ENCODE assay signal across 8 mouse cellular contexts in the genomic region with DNA sequence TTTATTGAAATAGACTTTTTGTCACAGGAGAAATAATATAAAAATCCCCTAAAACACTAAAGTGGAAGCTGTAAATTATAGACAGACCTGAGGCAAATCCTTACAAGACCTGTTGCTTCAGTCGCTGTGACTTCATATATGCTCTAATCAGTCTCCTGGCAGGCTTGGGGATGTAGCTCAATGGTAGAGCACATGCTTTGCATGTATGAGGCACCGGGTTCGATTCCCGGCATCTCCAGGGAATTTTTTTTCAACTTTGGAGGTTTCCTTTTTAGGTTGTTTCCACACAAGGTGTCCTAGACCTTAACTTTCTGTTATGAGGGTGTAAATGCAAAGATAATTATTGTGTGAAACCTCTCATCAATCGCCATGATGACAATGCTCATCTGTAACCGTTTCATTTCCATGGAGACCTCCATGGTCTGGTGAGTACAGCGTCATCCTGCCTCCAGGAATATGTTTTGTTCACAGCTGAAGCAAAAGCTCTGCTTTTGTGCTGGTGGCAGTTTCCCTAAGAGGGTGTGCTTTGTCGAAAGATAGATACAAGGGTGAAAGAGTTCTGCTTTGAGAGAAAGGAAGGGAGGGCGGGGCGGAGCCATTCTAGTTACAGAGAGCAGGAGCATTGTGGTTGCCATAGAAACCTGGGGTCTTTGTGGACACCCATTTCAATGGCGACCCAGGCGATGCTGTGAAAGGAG. TPM values are rescaled to one million over a fixed set of nuclear protein-coding genes. Genes with fewer than 3 reads are reported as not detected.
DNase-seq lines count a peak whose midpoint lies in the region; ATAC-seq and TF ChIP-seq lines count a peak whose summit lies in the region.

TSS of gene Tceal3 (plus strand) at position 644 of the 698 bp plus-strand sequence.

- no peaks in the 10 kb centered on the region for H3K4me1 ChIP-seq in lung, embryonic 15.5 days
- H3K4me1 ChIP-seq in lung, adult 2 months (ENCODE audit: control insufficient read depth, insufficient read depth, low read length) = no peaks in the 10 kb centered on the region
- no peaks in the 10 kb centered on the region for H3K4me1 ChIP-seq in embryonic facial prominence, embryonic 11.5 days (ENCODE audit: control insufficient read depth, insufficient read depth, low read length)
- H3K4me1 ChIP-seq in midbrain, embryonic 13.5 days (replicated peaks) = no peaks in the 10 kb centered on the region

- H3K4me2 ChIP-seq in lung, embryonic 15.5 days = no peak within 1 kb of the TSS
- peak within 1 kb of the TSS; percentile 10; the same call in 1 of the 2 replicates for H3K4me2 ChIP-seq in embryonic facial prominence, embryonic 11.5 days (ENCODE audit: low read depth, low read length)
- H3K4me2 ChIP-seq in midbrain, embryonic 13.5 days (replicated peaks) = peak within 1 kb of the TSS; percentile 49

- no peak within 1 kb of the TSS for H3K9ac ChIP-seq in lung, embryonic 15.5 days
- H3K9ac ChIP-seq in embryonic facial prominence, embryonic 11.5 days (replicated peaks; ENCODE audit: low read length) = no peak within 1 kb of the TSS
- H3K9ac ChIP-seq in midbrain, embryonic 13.5 days (replicated peaks) = peak within 1 kb of the TSS; percentile 59

- no peak within 1 kb of the TSS for H3K27ac ChIP-seq in lung, embryonic 15.5 days
- H3K27ac ChIP-seq in embryonic facial prominence, embryonic 11.5 days (replicated peaks; ENCODE audit: low read depth, low read length) = no peak within 1 kb of the TSS
- H3K27ac ChIP-seq in midbrain, embryonic 13.5 days = peak within 1 kb of the TSS; percentile 89

- TF ChIP-seq POLR2A in lung, adult 2 months (IDR thresholded peaks at IDR 0.05; ENCODE audit: borderline replicate concordance, extremely low read depth, low read depth, low read length) = no peak

- DNase-seq in lung, adult 2 months = no peak
- DNase-seq in embryonic facial prominence, embryonic 11.5 days (ENCODE audit: low spot score) = peak; percentile 54
- peak; percentile 60 for DNase-seq in layer of hippocampus, adult 11-12 months (ENCODE audit: low spot score)
- no peak for DNase-seq in spleen, postnatal 36 days (ENCODE audit: low spot score in 2 of 2)
- no peak for DNase-seq in kidney, postnatal 25 days
- no peak for DNase-seq in spleen, postnatal 4 days (ENCODE audit: low spot score in 2 of 2)

- ATAC-seq in lung, embryonic 15.5 days (ENCODE audit: borderline replicate concordance, extremely low read depth, low FRiP score, low TSS enrichment) = no peak
- peak; percentile 73; the same call in 1 of the 2 replicates for ATAC-seq in embryonic facial prominence, embryonic 11.5 days (replicated peaks; ENCODE audit: insufficient number of reproducible peaks, low FRiP score, low TSS enrichment, low read depth)
- ATAC-seq in midbrain, embryonic 13.5 days = peak; percentile 98

- H3K27me3 ChIP-seq in lung, embryonic 15.5 days = no peaks in the 10 kb centered on the region
- H3K27me3 ChIP-seq in embryonic facial prominence, embryonic 11.5 days (ENCODE audit: control insufficient read depth, insufficient read depth, low read length) = no peaks in the 10 kb centered on the region
- no peaks in the 10 kb centered on the region for H3K27me3 ChIP-seq in midbrain, embryonic 13.5 days

- no peaks in the 10 kb centered on the region for H3K36me3 ChIP-seq in lung, embryonic 15.5 days
- no peaks in the 10 kb centered on the region for H3K36me3 ChIP-seq in embryonic facial prominence, embryonic 11.5 days (replicated peaks; ENCODE audit: control insufficient read depth, insufficient read depth, low read depth, low read length)
- no peaks in the 10 kb centered on the region for H3K36me3 ChIP-seq in midbrain, embryonic 13.5 days

- H3K4me3 ChIP-seq in lung, embryonic 15.5 days = no peak within 1 kb of the TSS
- H3K4me3 ChIP-seq in lung, adult 2 months (replicated peaks; ENCODE audit: extremely low read depth, low read depth, low read length) = no peak within 1 kb of the TSS
- H3K4me3 ChIP-seq in embryonic facial prominence, embryonic 11.5 days (ENCODE audit: low read depth, low read length) = no peak within 1 kb of the TSS
- peak within 1 kb of the TSS; percentile 42 for H3K4me3 ChIP-seq in midbrain, embryonic 13.5 days (replicated peaks)

- 53% methylated on average over 12 of the region's 12 CpGs for WGBS in lung, embryonic 15.5 days
- WGBS in lung, adult 2 months = 57% methylated on average over 12 of the region's 12 CpGs
- WGBS in embryonic facial prominence, embryonic 11.5 days = 44% methylated on average over 12 of the region's 12 CpGs
- 31% methylated on average over 12 of the region's 12 CpGs for WGBS in midbrain, embryonic 13.5 days

- H3K9me3 ChIP-seq in lung, embryonic 15.5 days = no peaks in the 10 kb centered on the region
- no peaks in the 10 kb centered on the region for H3K9me3 ChIP-seq in embryonic facial prominence, embryonic 11.5 days (replicated peaks; ENCODE audit: control insufficient read depth, low read length)
- H3K9me3 ChIP-seq in midbrain, embryonic 13.5 days = no peaks in the 10 kb centered on the region

- TF ChIP-seq CTCF in lung, adult 2 months (IDR thresholded peaks at IDR 0.05; ENCODE audit: insufficient read depth, low read length) = no peak

RNA-seq across cellular contexts. Expression of gene Tceal3, which starts in this region (rescaled TPM):
- 10.7 and 12.0 TPM in 2 replicates for polyA plus RNA-seq in lung, embryonic 15.5 days (2015; fragmentation: Nextera tagmentation; extraction: Ambion mirVana)
- 0.78 and 0.95 TPM in 2 replicates for polyA plus RNA-seq in lung, adult 2 months (2012; rRNA removed)
- 6.7 and 8.2 TPM in 2 replicates for polyA plus RNA-seq in embryonic facial prominence, embryonic 11.5 days (2014; fragmentation: Nextera tagmentation; extraction: Ambion mirVana)
- 45.7 TPM in 2 replicates for polyA plus RNA-seq in midbrain, embryonic 13.5 days (2015; fragmentation: Nextera tagmentation; extraction: Ambion mirVana)

Comparison
In these comparisons a context has a peak if more than half of its experiments do, and no peak if none do; other contexts are left out.
1. DNase-seq: peak in embryonic facial prominence, embryonic 11.5 days (single experiment) and layer of hippocampus, adult 11-12 months (single experiment); none in lung, adult 2 months (single experiment), spleen, postnatal 36 days (0 of 2), kidney, postnatal 25 days (0 of 2) and spleen, postnatal 4 days (0 of 2).